In the genomic region with DNA sequence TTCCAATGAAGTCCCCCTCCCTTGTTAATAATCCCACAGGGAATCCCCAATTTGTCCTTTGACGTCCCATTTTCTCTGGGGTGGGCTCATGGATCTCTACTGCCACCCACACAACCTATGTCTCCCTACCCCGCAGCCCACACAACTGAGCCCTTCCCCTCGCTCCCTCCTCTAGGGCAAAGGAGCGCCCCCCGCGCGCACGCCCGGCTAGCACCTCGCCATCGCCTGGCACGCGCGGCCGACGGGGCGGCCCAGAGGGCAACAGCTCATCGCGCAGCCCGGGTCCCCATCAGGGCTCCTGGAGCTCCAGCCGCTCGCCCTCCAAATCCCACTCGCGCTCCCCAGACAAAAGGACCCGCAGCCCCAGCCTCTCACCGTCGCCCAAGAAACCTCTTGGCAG, we compare ENCODE assay signal across 9 mouse cellular contexts. TPM values are rescaled to one million over a fixed set of nuclear protein-coding genes. Genes with fewer than 3 reads are reported as not detected.
DNase-seq lines count a peak whose midpoint lies in the region; ATAC-seq and TF ChIP-seq lines count a peak whose summit lies in the region.
"Had no signal": no experiment of that assay in that cellular context is flagged by ENCODE, and none has a peak within 500 bp of the region (broad histone marks: within the 10 kb centered on the region; RNA-seq: fewer than 3 reads in every experiment).

No protein-coding gene starts in this region.

- ATAC-seq in forebrain, embryonic 16.5 days: no peak
- ATAC-seq in liver, postnatal 0 days: no peak

- H3K27me3 ChIP-seq in heart, embryonic 10.5 days (ENCODE audit: insufficient read depth, poor library complexity, severe bottlenecking): peaks cover 95% of the 10 kb centered on the region
- peaks cover 90% of the 10 kb centered on the region for H3K27me3 ChIP-seq in E14TG2a.4 (ENCODE audit: insufficient read depth, low read length)
- peaks cover 39% of the 10 kb centered on the region for H3K27me3 ChIP-seq in forebrain, embryonic 16.5 days (replicated peaks; ENCODE audit: control insufficient read depth, insufficient read depth, low read length)
- H3K27me3 ChIP-seq in liver, postnatal 0 days (ENCODE audit: insufficient read depth, low read length): peaks cover 63% of the 10 kb centered on the region

- 1% methylated on average over 27 of the region's 27 CpGs for WGBS in heart, embryonic 10.5 days
- under 1% methylated on average over 26 of the region's 27 CpGs for WGBS in forebrain, embryonic 16.5 days
- WGBS in liver, postnatal 0 days (ENCODE audit: insufficient replicate concordance): 5% methylated on average over 25 of the region's 27 CpGs

- no peak for DNase-seq in heart, embryonic 10.5 days (ENCODE audit: low spot score)
- no peak for DNase-seq in heart, adult 9 months (ENCODE audit: low spot score in 2 of 2)
- no peak for DNase-seq in liver, postnatal 0 days
- no peak for DNase-seq in urinary bladder, adult 2 months (ENCODE audit: low spot score)
- no peak for DNase-seq in spleen, adult 12 weeks (ENCODE audit: low spot score)
- DNase-seq in spleen, postnatal 4 days (ENCODE audit: low spot score in 2 of 2): no peak
- DNase-seq: adrenal gland, adult 2 months had no signal

- H3K36me3 ChIP-seq in heart, embryonic 10.5 days: no peaks in the 10 kb centered on the region
- H3K36me3 ChIP-seq in E14TG2a.4 (ENCODE audit: insufficient read depth, low read length): no peaks in the 10 kb centered on the region
- no peaks in the 10 kb centered on the region for H3K36me3 ChIP-seq in forebrain, embryonic 16.5 days (ENCODE audit: control insufficient read depth, insufficient read depth)
- H3K36me3 ChIP-seq in liver, postnatal 0 days (replicated peaks; ENCODE audit: insufficient read depth, low read length): no peaks in the 10 kb centered on the region

- H3K4me3 ChIP-seq in heart, embryonic 10.5 days: peak overlapping the region; percentile 62
- H3K4me3 ChIP-seq in E14TG2a.4 (replicated peaks; ENCODE audit: low read length): peak overlapping the region; percentile 73
- peak overlapping the region; percentile 48 for H3K4me3 ChIP-seq in forebrain, embryonic 16.5 days (replicated peaks; ENCODE audit: low read length)
- peak overlapping the region; percentile 17; the same call in 1 of the 2 replicates for H3K4me3 ChIP-seq in liver, postnatal 0 days (ENCODE audit: low read depth, low read length)

- H3K9ac ChIP-seq in forebrain, embryonic 16.5 days (replicated peaks; ENCODE audit: low read depth, low read length): peak overlapping the region; percentile 25; the same call in 1 of the 2 replicates
- no peak overlapping the region for H3K9ac ChIP-seq in liver, postnatal 0 days (replicated peaks)

- peaks cover 27% of the 10 kb centered on the region for H3K4me1 ChIP-seq in heart, embryonic 10.5 days
- H3K4me1 ChIP-seq in E14TG2a.4 (replicated peaks; ENCODE audit: low read depth, low read length): peaks cover 31% of the 10 kb centered on the region
- peaks cover 13% of the 10 kb centered on the region for H3K4me1 ChIP-seq in forebrain, embryonic 16.5 days (replicated peaks; ENCODE audit: control insufficient read depth, insufficient read depth, low read length)
- H3K4me1 ChIP-seq in liver, postnatal 0 days (ENCODE audit: insufficient read depth): no peaks in the 10 kb centered on the region

- H3K9me3 ChIP-seq in heart, embryonic 10.5 days: no peaks in the 10 kb centered on the region
- H3K9me3 ChIP-seq in E14TG2a.4 (ENCODE audit: low read length): peaks cover 10% of the 10 kb centered on the region
- H3K9me3 ChIP-seq in forebrain, embryonic 16.5 days (ENCODE audit: control insufficient read depth, low read length): no peaks in the 10 kb centered on the region
- H3K9me3 ChIP-seq in liver, postnatal 0 days (ENCODE audit: low read length): no peaks in the 10 kb centered on the region

- no peak overlapping the region for H3K27ac ChIP-seq in heart, embryonic 10.5 days
- H3K27ac ChIP-seq in forebrain, embryonic 16.5 days (ENCODE audit: low read length): no peak overlapping the region
- H3K27ac ChIP-seq in liver, postnatal 0 days (ENCODE audit: low read depth): no peak overlapping the region

- no peak for TF ChIP-seq EP300 in liver, postnatal 0 days (IDR thresholded peaks at IDR 0.05; ENCODE audit: low read depth)

- H3K4me2 ChIP-seq in forebrain, embryonic 16.5 days (ENCODE audit: low read length): peak overlapping the region; percentile 76
- H3K4me2 ChIP-seq in liver, postnatal 0 days (ENCODE audit: low read depth, low read length): peak overlapping the region; percentile 60; the same call in 1 of the 2 replicates

- TF ChIP-seq CTCF in E14TG2a.4 (conservative IDR thresholded peaks at IDR 0.05; ENCODE audit: low read length): no peak
- no peak for TF ChIP-seq CTCF in liver, postnatal 0 days (IDR thresholded peaks at IDR 0.05; ENCODE audit: low read depth)

RNA-seq across cellular contexts. Expression of a gene that starts 19.1 kb away (rescaled TPM):
- 655 and 948 TPM in 2 replicates for polyA plus RNA-seq in heart, embryonic 10.5 days (2016; fragmentation: Nextera tagmentation; extraction: Ambion mirVana)
- 7.3 and 9.6 TPM in 2 replicates for polyA plus RNA-seq in forebrain, embryonic 16.5 days (2015; fragmentation: Nextera tagmentation; extraction: Ambion mirVana)
- 4.5 and 9.1 TPM in 2 replicates for polyA plus RNA-seq in liver, postnatal 0 days (2015; fragmentation: Nextera tagmentation; extraction: Ambion mirVana)
- 816 and 846 TPM in 2 replicates for polyA plus RNA-seq in urinary bladder, adult 2 months (2012; rRNA removed)

Comparison
In these comparisons a context has a peak if more than half of its experiments do, and no peak if none do; other contexts are left out.
1. H3K4me3 ChIP-seq: peak in every context shown above with its lines; median percentile 73 in E14TG2a.4; 62 in heart, embryonic 10.5 days; 48 in forebrain, embryonic 16.5 days; 17 in liver, postnatal 0 days.
2. RNA of a gene that starts 19.1 kb away (polyA plus RNA-seq): 816 to 846 TPM in urinary bladder, adult 2 months and 655 to 948 TPM in heart, embryonic 10.5 days; 7.3 to 9.6 TPM in forebrain, embryonic 16.5 days and 4.5 to 9.1 TPM in liver, postnatal 0 days; every median in the first group is over 10 times any median in the second.